Mouse (Mus musculus): ENCODE results near the gene Kcnk13. TPM values are rescaled to one million over a fixed set of nuclear protein-coding genes. Genes with fewer than 3 reads are reported as not detected.
A peak's percentile ranks its signal among the peaks of the same experiment; 100 is the strongest.
"Not testable (repeated sequence)": the region's sequence is repeated elsewhere in the genome, so short reads cannot be mapped to it uniquely, and the experiment has no call there.

Kcnk13 gene
- total RNA-seq, 2 experiments from 2014 or later, result 6.2 to 6.9 TPM

DNA sequence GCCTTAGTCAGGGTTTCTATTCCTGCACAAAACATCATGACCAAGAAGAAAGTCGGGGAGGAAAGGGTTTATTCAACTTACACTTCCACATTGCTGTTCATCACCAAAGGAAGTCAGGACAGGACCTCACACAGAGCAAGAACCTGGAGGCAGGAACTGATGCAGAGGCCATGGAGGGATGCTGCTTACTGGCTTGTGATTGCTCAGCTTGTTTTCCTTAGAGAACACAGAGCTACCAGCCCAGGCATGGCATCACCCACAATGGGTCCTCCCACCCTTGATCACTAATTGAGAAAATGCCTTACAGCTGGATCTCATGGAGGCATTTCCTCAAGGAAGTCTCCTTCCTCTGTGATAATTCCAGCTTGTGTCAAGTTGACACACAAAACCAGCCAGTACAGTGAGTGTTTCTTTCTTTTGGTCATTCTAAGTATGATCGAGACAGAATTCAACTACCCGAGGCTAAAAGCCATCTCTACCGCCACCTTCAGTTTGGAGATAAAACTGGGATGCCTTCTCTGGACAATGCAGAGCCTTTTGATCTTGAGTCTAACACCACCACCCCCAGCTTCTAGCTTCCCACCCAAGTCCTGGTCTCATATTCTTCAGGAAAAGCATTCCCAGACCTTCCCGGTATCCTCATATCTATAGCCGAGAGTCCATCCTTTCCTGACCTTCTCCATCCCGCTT lies 7.1 kb downstream of the Kcnk13 start:
- H3K4me3 ChIP-seq; DNase-seq (ENCODE audit: low spot score in 2 of 2); H3K27ac ChIP-seq: not testable (repeated sequence)
- peak; percentile 38; the same call in 1 of the 2 replicates for TF ChIP-seq CTCF (conservative IDR thresholded peaks at IDR 0.05)

- Histone ChIP-seq H3K27ac (no peak overlapping the region), H3K4me3 (no peak overlapping the region)
- no peak for DNase-seq (ENCODE audit: low spot score in 2 of 2)
- peak; percentile 53 for TF ChIP-seq CTCF (conservative IDR thresholded peaks at IDR 0.05)
Measured at GRCm38 (mm10) chr12:99972825-99973224, 8.5 kb downstream of the Kcnk13 start.

GRCm38 (mm10) chr12:99973659-99974058 lies 9.4 kb downstream of the Kcnk13 start:
- TF ChIP-seq CTCF (conservative IDR thresholded peaks at IDR 0.05), result peak; percentile 69
- no peak for DNase-seq (ENCODE audit: low spot score in 2 of 2)
- H3K27ac ChIP-seq, result no peak overlapping the region
- no peak overlapping the region for H3K4me3 ChIP-seq

DNA sequence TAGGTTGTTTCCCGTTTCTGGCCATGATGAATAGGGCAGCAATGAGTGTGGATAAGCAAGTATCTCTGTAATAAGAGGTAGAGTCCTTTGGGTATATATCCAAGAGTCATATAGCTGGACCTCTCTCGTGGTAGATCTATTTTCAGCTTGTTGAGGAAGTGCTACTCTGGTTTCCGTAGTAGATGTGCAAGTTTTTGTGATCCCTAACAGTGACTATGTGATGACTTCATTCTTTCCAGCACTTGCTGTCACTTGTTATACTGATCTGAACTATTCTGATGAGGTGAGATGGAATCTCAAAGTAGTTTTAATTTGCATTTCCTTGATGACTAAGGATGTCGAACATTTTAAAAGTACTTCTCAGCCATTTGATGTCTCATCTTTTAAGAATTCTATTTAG lies 15.2 kb downstream of the Kcnk13 start:
- no peak overlapping the region for H3K4me3 ChIP-seq
- TF ChIP-seq CTCF (conservative IDR thresholded peaks at IDR 0.05), result no peak
- no peak overlapping the region for H3K27ac ChIP-seq
- DNase-seq (ENCODE audit: low spot score in 2 of 2), result no peak

- DNase-seq (ENCODE audit: low spot score in 2 of 2), result no peak
- TF ChIP-seq CTCF (conservative IDR thresholded peaks at IDR 0.05), result no peak
Measured at GRCm38 (mm10) chr12:99986797-99987196, 22.5 kb downstream of the Kcnk13 start.

DNA sequence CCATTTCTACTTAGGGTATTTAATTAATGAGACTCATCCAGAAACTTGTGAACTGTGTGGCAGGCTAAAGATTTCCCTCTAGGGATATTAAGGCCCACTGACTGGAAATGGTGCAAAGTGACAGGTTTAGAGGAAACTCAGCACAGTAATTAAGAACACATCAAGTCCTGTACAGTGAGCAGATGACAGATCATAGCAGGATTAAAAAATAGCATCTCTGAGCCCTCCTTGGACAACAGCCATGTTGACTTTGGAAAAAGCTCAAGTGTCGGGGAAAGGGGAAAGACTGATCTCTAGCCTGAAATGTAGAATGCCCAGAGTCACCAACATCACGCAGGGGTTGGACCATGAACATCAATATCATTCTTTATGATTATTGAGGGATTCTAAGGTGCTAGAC lies 23.8 kb downstream of the Kcnk13 start:
- TF ChIP-seq CTCF (conservative IDR thresholded peaks at IDR 0.05), result no peak
- DNase-seq (ENCODE audit: low spot score in 2 of 2), result no peak
- Histone ChIP-seq H3K27ac (no peak overlapping the region), H3K4me3 (no peak overlapping the region)

More at GRCm38 (mm10) chr12:99986797-99987196, 22.5 kb downstream of the Kcnk13 start:
- Histone ChIP-seq H3K4me3 (no peak overlapping the region), H3K27ac (no peak overlapping the region)

DNA sequence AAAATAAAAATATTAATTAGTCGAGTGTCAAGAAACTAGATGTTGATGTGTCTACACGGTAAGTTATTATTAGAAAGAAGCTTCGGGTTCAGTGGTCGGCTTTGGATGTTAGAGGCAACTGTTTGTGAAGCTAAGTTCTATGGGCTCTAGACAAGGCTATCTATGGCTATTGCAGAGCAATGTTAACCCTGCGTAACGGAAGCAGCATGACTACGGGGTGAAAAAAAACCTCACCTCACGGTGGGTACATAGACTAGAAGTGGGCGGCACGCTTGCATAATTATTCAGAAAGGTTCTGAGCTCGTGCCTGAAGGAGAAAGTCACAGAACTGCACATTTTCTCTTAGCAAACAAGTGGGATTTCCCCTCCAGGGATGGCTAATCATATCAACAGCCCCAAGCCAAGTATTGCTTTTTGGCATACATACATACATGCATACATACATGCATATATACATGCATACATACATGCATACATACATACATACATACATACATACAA lies 28.1 kb downstream of the Kcnk13 start:
- Histone ChIP-seq H3K4me3 (no peak overlapping the region), H3K27ac (peak overlapping the region; percentile 78)
- no peak for TF ChIP-seq CTCF (conservative IDR thresholded peaks at IDR 0.05)
- no peak for DNase-seq (ENCODE audit: low spot score in 2 of 2)

DNA sequence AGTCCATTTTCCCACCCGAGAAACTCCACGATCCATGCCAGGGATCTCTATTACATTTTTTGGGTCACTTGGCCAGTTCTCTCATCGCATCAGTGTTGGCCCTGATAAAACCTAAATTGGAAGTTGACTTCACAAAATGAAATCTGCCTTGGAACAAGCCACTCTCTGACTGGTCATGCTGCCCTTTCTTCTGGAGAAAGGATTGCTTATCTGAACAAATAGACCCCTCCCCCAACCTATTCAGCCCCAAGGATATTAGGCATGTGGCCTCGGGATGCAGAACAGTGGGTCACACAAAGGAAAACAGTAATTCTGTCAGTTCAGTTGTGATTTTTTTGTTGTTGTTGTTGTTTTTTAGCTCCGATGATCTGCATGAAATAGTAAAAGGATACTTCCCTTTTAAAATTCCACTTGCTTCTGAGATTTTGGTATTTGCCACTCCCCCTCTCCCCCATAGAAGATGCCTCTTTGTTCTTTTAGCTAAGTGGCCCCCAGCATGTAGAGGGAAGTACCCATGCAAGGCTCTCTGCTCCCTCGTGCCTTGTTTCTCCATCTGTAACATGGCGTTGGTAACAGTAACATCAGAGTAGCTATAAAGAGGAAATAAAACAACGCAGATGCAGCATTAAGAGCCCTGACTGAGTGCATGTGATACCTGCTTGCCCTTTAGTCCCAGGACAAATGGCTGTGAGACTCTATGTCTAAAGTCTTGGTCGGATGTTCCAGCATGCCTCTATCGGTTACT lies 29.0 kb downstream of the Kcnk13 start:
- peak overlapping the region; percentile 78 for H3K27ac ChIP-seq

GRCm38 (mm10) chr12:99995951-99996350 lies 31.7 kb downstream of the Kcnk13 start:
- TF ChIP-seq CTCF (conservative IDR thresholded peaks at IDR 0.05), result no peak

More for the DNA sequence above, 29.0 kb downstream of the Kcnk13 start:
- TF ChIP-seq CTCF (conservative IDR thresholded peaks at IDR 0.05), result no peak
- H3K4me3 ChIP-seq, result no peak overlapping the region
- peak in 1 of 2 experiments; percentile 3 for DNase-seq (ENCODE audit: low spot score in 2 of 2)

GRCm38 (mm10) chr12:99999726-100000125 lies 35.4 kb downstream of the Kcnk13 start:
- H3K27ac ChIP-seq, result peak overlapping the region; percentile 57
- no peak for TF ChIP-seq CTCF (conservative IDR thresholded peaks at IDR 0.05)
- DNase-seq (ENCODE audit: low spot score in 2 of 2), result no peak
- no peak overlapping the region for H3K4me3 ChIP-seq

More at GRCm38 (mm10) chr12:99995951-99996350, 31.7 kb downstream of the Kcnk13 start:
- peak overlapping the region; percentile 67 for H3K27ac ChIP-seq
- peak; percentile 59 to 68 for DNase-seq (ENCODE audit: low spot score in 2 of 2)
- H3K4me3 ChIP-seq, result no peak overlapping the region

GRCm38 (mm10) chr12:100000381-100000780 lies 36.1 kb downstream of the Kcnk13 start:
- Histone ChIP-seq H3K27ac (peak overlapping the region; percentile 57), H3K4me3 (no peak overlapping the region)
- TF ChIP-seq CTCF (conservative IDR thresholded peaks at IDR 0.05), result no peak
- DNase-seq (ENCODE audit: low spot score in 2 of 2), result no peak

DNA sequence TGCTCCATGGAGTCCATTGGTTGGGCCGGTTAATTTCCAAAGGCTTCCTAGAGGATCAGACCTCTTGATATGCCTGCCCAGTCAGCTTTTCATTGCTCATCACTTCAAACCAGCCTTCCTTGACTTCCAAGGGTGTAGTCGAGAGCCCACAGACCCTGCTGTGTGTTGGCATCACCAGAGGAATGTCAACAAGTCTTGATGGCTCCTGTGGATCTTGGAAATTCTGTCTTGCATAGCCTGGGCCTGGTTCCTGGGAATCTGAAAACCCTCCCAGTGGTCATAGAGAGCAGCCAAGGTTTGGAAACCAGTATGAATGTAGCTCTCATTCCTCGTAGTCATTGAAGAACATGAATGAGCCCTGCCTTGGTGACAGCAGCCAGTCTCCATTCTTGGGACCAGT lies 36.9 kb downstream of the Kcnk13 start:
- TF ChIP-seq CTCF (conservative IDR thresholded peaks at IDR 0.05), result no peak

GRCm38 (mm10) chr12:100001910-100002309 lies 37.6 kb downstream of the Kcnk13 start:
- Histone ChIP-seq H3K4me3 (no peak overlapping the region), H3K27ac (peak overlapping the region; percentile 58; the same call in 1 of the 2 replicates)
- no peak for DNase-seq (ENCODE audit: low spot score in 2 of 2)
- no peak for TF ChIP-seq CTCF (conservative IDR thresholded peaks at IDR 0.05)

More for the DNA sequence above, 36.9 kb downstream of the Kcnk13 start:
- H3K27ac ChIP-seq, result no peak overlapping the region; the same call in 1 of the 2 replicates
- no peak overlapping the region for H3K4me3 ChIP-seq
- DNase-seq (ENCODE audit: low spot score in 2 of 2), result no peak

All from layer of hippocampus, adult 2 months (tissue).